Mouse (Mus musculus): ENCODE data around the gene AI597479.
"Not testable (repeated sequence)": the region's sequence is repeated elsewhere in the genome, so short reads cannot be mapped to it uniquely, and the experiment has no call there.

Gene AI597479

DNA sequence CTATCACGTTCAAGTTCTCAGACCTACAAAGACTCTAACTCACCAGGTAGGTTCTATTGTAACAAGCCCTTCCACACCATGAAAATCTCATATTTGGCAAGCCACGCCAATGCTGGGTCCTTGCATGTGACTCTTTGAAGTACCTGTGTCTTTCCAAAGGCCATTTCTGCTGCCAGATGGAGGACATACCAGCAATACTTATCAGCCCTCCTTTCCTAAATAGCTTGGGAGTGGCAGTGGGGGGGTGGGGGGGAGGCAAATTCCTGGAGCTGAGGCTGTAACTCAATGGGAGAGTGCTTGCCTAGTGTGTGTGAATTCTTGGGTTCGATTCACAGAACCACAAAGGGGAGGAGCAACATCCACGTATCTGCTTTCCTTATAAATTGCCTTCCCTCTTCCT, 26.2 kb downstream of the AI597479 start:
- DNase-seq (ENCODE audit: low read depth): no peak

DNA sequence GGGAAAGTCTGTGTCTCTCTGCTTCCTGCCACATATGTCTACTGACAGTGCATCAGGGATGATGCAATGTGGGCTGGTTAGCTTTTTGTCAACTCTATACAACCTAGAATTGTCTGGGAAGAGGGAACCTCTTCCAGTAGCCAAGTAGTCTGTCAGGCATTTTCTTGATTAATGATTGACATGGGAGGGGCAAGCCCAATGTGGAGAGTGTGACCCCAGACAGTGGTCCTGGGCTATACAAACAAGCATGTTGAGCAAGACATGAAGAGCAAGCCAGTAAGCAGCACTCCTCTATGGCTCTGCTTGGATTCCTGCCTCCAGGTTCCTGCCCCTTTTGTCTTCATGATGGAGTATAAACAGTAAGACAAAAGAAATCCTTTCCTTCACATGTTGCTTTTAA, 28.7 kb downstream of the AI597479 start:
- DNase-seq (ENCODE audit: low read depth): no peak

DNA sequence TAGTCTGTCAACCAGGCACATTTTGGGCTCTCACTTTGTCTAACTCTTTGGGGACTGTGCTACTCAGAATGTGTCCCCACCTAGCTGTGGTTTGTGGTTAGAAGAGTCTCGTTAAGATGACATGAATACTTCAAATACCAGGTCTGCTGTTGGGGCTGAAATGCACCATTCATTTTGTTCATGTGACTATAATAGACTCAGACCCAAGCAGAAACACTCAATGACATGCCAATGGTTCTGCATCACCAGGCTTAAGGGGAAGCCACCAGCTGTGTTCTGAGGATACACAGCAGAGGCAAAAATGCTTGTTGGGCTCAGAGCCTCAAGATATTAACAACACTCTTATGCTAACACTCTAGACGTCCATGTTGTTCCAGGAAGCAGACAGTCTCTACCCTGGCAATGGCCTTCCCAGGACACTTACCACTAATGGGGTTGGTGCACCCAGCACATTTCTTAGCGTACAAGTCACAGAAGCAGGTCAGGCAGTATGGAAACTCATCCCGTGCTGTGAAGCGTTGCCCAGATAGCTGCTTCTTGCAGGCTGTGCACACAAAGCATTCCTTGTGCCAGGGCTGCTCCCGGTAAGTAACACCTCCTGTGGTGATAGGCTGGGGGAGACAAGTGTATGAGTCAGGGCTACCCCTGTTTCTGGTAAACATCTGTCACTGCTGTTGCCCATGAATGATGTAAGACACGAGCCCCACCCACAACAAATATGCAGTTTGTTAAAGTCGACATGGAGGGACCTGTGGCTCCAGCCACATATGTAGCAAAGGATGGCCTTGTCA, 29.5 kb downstream of the AI597479 start:
- peak; percentile 72 for DNase-seq (ENCODE audit: low read depth)

- DNase-seq (ENCODE audit: low read depth): no peak
Measured at GRCm38 (mm10) chr1:43130219-43130981, 31.9 kb downstream of the AI597479 start.

- DNase-seq (ENCODE audit: low read depth): no peak
Measured at GRCm38 (mm10) chr1:43131591-43131990, 33.1 kb downstream of the AI597479 start.

DNA sequence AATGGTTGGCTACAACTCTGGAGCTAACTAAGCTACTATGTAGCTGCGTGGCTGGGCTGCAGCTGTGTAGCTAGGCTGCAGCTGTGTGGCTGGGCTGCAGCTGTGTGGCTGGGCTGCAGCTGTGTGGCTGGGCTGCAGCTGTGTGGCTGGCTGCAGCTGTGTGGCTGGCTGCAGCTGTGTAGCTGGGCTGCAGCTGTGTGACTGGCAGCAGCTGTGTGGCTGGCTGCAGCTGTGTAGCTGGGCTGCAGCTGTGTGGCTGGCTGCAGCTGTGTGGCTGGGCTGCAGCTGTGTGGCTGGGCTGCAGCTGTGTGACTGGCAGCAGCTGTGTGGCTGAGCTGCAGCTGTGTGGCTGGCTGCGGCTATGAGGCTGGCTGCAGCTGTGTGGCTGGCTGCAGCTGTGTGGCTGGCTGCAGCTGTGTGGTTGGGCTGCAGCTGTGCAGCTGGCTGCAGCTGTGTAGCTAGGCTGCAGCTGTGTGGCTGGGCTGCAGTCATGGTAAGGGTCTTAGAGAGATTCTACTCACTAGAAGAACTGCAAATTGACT, 38.0 kb downstream of the AI597479 start:
- not testable (repeated sequence) for DNase-seq (ENCODE audit: low read depth)

DNA sequence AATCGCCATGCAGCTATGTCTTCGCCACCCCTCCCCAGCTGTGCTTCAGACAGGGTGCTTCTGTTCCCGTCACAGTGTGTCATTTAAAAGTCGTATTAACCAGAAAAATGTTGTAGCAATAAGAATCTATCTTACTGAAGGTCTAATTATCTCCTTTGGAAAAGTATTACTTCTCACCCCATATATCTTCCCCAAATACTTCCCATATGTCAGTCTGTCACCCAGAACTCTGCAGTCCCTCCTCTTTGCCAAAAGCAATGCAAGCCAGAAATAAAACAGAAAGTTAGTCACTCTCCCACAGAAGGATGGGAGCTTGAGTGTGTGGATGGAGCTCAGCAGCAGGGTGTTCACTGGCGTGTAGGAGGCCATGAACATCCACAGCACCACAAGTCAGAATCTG, 38.8 kb downstream of the AI597479 start:
- no peak for DNase-seq (ENCODE audit: low read depth)

GRCm38 (mm10) chr1:43138268-43138812, 39.8 kb downstream of the AI597479 start:
- no peak for DNase-seq (ENCODE audit: low read depth)

- peak; percentile 97 for DNase-seq (ENCODE audit: low read depth)
Measured at GRCm38 (mm10) chr1:43139587-43140266, 41.2 kb downstream of the AI597479 start.

- peak; percentile 72 for DNase-seq (ENCODE audit: low read depth)
Measured at GRCm38 (mm10) chr1:43141555-43141961, 43.0 kb downstream of the AI597479 start.

- DNase-seq (ENCODE audit: low read depth): peak; percentile 66
Measured at GRCm38 (mm10) chr1:43142849-43143248, 44.3 kb downstream of the AI597479 start.

GRCm38 (mm10) chr1:43143284-43143683, 44.8 kb downstream of the AI597479 start:
- DNase-seq (ENCODE audit: low read depth): no peak

DNA sequence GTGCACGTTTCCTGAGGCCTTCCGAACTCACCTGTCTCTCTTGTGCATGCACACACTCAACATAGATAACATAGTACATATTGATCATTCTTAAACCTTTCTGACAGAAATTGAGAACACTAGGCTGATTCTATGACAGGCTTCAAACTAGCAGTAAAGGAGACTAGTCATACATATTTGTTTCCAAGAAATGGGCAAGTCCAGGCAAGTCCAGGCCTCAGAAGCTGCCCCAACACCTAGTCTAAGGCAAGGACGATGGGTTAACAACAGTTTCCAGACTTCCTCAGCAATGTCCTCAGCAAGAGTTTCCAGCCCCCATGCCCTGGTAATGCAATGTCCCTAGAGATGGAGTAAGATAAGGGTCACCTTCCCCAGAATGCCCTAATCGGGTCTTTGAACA, 45.3 kb downstream of the AI597479 start:
- no peak for DNase-seq (ENCODE audit: low read depth)

DNA sequence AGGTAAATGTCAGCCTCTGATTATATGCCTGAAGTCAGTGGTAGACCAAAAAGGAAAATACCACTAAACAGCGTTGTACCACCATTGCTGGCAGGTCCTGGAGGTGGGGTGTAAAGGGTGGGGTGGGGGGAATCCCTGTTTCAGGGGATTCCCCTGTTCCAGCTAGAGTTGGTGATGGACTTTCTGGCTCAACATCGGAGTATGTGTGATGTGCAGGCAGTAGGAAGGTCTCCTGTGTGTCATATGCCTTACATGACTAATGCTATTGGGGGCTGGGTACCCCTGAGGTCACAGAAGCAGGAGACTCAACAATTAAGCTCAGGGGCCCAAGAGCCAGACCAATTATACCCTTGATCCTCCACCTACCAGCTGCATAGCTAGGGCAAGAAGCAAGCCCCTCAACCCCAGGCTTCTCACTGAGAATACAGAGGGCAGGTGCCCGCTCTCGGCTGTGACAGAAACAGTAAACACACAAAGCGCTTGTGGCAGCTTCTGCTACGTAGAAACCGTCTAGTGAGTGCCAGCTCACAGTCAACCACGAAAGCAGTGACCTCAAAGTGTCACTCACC, 45.9 kb downstream of the AI597479 start:
- DNase-seq (ENCODE audit: low read depth): no peak

DNA sequence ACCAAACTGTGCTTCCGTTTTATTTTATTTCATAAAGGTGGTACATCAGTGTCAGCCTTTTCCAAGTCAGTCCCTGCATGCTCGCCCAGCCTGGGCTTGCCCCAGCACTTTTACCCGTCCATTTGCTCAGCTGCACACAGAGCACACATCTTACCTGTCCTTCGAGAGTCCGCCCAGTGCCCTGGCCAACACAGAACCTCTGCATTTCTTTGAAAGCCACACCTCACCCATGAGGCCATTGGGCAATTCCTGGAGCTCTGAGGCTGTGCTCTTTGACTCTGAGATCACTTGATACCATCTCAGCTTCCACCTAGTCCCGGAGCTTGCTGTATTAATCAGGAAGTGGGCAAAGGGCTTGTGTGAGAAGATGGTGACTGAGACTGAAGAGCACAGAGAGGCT, 46.9 kb downstream of the AI597479 start:
- no peak for DNase-seq (ENCODE audit: low read depth)

GRCm38 (mm10) chr1:43147474-43147873, 49.0 kb downstream of the AI597479 start:
- peak; percentile 89 for DNase-seq (ENCODE audit: low read depth)

GRCm38 (mm10) chr1:43150225-43150624, 51.7 kb downstream of the AI597479 start:
- DNase-seq (ENCODE audit: low read depth): peak; percentile 29

DNA sequence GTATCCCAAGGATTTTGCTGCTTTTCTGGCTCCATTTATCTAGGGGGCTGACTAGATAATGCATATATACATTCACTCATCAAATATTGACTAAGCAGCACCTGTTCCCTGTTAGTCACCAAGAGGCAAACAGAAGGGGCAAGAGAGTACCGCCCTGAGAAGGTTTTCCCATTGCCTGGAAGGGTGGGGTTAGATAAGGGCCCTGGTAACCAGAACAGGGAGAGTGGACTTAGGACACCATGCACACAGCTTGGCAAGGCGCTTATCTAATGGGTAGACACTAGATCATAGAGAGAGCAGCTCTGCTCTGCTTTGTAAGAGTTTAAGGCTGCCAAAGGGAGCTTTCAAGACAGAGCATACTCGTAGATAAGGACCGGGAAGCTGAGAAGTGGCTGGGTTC, 54.1 kb downstream of the AI597479 start:
- no peak for DNase-seq (ENCODE audit: low read depth)

- DNase-seq (ENCODE audit: low read depth): no peak
Measured at GRCm38 (mm10) chr1:43153538-43153937, 55.0 kb downstream of the AI597479 start.

DNA sequence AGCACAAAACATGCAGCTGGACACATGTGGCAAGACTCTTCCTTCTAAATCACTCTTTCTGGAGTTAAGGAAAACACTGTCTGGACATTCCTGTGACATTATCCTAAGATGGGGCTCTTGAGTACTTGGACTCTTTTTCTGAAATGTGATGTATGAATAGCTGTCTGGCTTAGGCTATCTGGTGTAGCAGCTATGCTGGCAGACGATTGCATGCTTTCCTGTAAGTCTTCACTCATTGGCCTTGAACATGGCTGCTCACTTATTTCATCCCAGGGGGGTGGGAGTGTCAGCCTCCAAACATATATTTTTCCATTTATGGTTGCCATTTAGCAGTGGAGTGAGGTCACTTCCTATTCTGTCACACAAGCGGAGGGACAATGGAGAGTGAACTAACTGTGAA, 56.0 kb downstream of the AI597479 start:
- DNase-seq (ENCODE audit: low read depth): peak; percentile 24

- DNase-seq (ENCODE audit: low read depth): peak; percentile 8
Measured at GRCm38 (mm10) chr1:43157907-43158306, 59.4 kb downstream of the AI597479 start.

- DNase-seq (ENCODE audit: low read depth): peak; percentile 44
Measured at GRCm38 (mm10) chr1:43159429-43159828, 60.9 kb downstream of the AI597479 start.
